Comparison of ENCODE assay signal across 8 mouse cellular contexts in the genomic region with DNA sequence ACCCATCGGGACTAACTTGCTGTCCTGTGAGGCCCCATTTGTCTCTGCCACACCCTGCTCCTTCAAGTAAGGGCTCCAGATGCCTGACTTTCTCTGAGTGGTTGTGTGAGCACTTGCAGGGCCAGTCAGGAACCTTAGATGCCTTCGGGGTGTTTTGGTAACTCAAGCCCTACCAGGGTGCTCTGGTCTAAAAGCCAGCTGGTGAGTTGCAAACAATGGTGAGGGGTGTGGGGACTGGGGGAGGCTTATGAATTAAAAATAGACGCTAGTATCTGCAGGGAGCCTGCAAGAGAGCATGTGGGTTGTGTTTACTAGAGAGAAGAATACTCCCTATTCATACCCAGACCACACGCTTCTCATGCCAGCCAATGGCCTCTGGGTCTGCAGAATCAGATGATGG. TPM values are rescaled to one million over a fixed set of nuclear protein-coding genes. Genes with fewer than 3 reads are reported as not detected.
DNase-seq lines count a peak whose midpoint lies in the region; ATAC-seq and TF ChIP-seq lines count a peak whose summit lies in the region.

No protein-coding gene starts in this region.

- TF ChIP-seq CTCF in intestine, postnatal 0 days (IDR thresholded peaks at IDR 0.05; ENCODE audit: low read depth): no peak

- no peak overlapping the region for H3K4me2 ChIP-seq in intestine, postnatal 0 days (replicated peaks; ENCODE audit: low read depth)
- H3K4me2 ChIP-seq in neural tube, embryonic 14.5 days (ENCODE audit: low read depth, low read length): no peak overlapping the region

- H3K9me3 ChIP-seq in heart, embryonic 10.5 days: no peaks in the 10 kb centered on the region
- H3K9me3 ChIP-seq in intestine, postnatal 0 days (ENCODE audit: control insufficient read depth): no peaks in the 10 kb centered on the region
- H3K9me3 ChIP-seq in neural tube, embryonic 14.5 days (ENCODE audit: control insufficient read depth, low read length): no peaks in the 10 kb centered on the region

- intact Hi-C loops in heart, postnatal 25 days (cut with DNase I): no loop called here

- no peak overlapping the region for H3K9ac ChIP-seq in intestine, postnatal 0 days (ENCODE audit: low read depth, low read length)
- H3K9ac ChIP-seq in neural tube, embryonic 14.5 days (replicated peaks; ENCODE audit: low read depth, low read length): no peak overlapping the region

- peaks cover 70% of the 10 kb centered on the region for H3K4me1 ChIP-seq in heart, embryonic 10.5 days
- 0 out of 2 replicates have a peak, but pooled peaks cover 5% of the 10 kb centered on the region for H3K4me1 ChIP-seq in intestine, postnatal 0 days (replicated peaks; ENCODE audit: control insufficient read depth, insufficient read depth, low read length)
- peaks cover 49% of the 10 kb centered on the region for H3K4me1 ChIP-seq in neural tube, embryonic 14.5 days (ENCODE audit: control insufficient read depth, insufficient read depth, low read length)

- DNase-seq in heart, embryonic 10.5 days (ENCODE audit: low spot score): no peak
- no peak for DNase-seq in heart, postnatal 25 days (ENCODE audit: low spot score)
- DNase-seq in right cerebral cortex, adult 18-20 months: peak; percentile 62
- no peak for DNase-seq in right cerebral cortex, adult 2 months (ENCODE audit: low spot score in 2 of 2)
- DNase-seq in adrenal gland, postnatal 36 days: no peak
- no peak for DNase-seq in kidney, postnatal 4 days

- WGBS in heart, embryonic 10.5 days: 43% methylated on average over 4 of the region's 4 CpGs
- 47% methylated on average over 4 of the region's 4 CpGs for WGBS in intestine, postnatal 0 days
- 39% methylated on average over 4 of the region's 4 CpGs for WGBS in neural tube, embryonic 14.5 days

- H3K27ac ChIP-seq in heart, embryonic 10.5 days: peak overlapping the region; percentile 81
- 0 out of 2 replicates have a peak overlapping the region, but pooled peaks have one; percentile 11 for H3K27ac ChIP-seq in intestine, postnatal 0 days (ENCODE audit: low read depth, low read length)
- no peak overlapping the region for H3K27ac ChIP-seq in neural tube, embryonic 14.5 days (ENCODE audit: low read depth, low read length)

- H3K4me3 ChIP-seq in heart, embryonic 10.5 days: no peak overlapping the region
- no peak overlapping the region for H3K4me3 ChIP-seq in intestine, postnatal 0 days (ENCODE audit: low read depth, low read length)
- H3K4me3 ChIP-seq in neural tube, embryonic 14.5 days (ENCODE audit: low read depth, low read length): no peak overlapping the region

- no peaks in the 10 kb centered on the region for H3K27me3 ChIP-seq in heart, embryonic 10.5 days (ENCODE audit: insufficient read depth, poor library complexity, severe bottlenecking)
- H3K27me3 ChIP-seq in intestine, postnatal 0 days (replicated peaks; ENCODE audit: control insufficient read depth, insufficient read depth, low read length): no peaks in the 10 kb centered on the region
- no peaks in the 10 kb centered on the region for H3K27me3 ChIP-seq in neural tube, embryonic 14.5 days (ENCODE audit: control insufficient read depth, insufficient read depth, low read length)

- peaks cover 29% of the 10 kb centered on the region for H3K36me3 ChIP-seq in heart, embryonic 10.5 days
- no peaks in the 10 kb centered on the region; the same call in 1 of the 2 replicates for H3K36me3 ChIP-seq in intestine, postnatal 0 days (ENCODE audit: control insufficient read depth, insufficient read depth)
- H3K36me3 ChIP-seq in neural tube, embryonic 14.5 days (ENCODE audit: control insufficient read depth, insufficient read depth, low read length): no peaks in the 10 kb centered on the region; the same call in 1 of the 2 replicates

- ATAC-seq in intestine, postnatal 0 days: no peak
- ATAC-seq in neural tube, embryonic 14.5 days (ENCODE audit: low read depth): peak; percentile 21; the same call in 1 of the 2 replicates

RNA-seq across cellular contexts. Expression of a gene that starts 15.8 kb away (rescaled TPM):
- polyA plus RNA-seq in heart, embryonic 10.5 days (2016; fragmentation: Nextera tagmentation; extraction: Ambion mirVana): 10.1 and 12.6 TPM in 2 replicates
- 10 to 100 TPM; 17.0 to 18.5 TPM for total RNA-seq in heart, postnatal 25 days (2021)
- 2.2 and 2.3 TPM in 2 replicates for polyA plus RNA-seq in intestine, postnatal 0 days (2015; fragmentation: Nextera tagmentation; extraction: Ambion mirVana)
- 20.7 and 29.9 TPM in 2 replicates for polyA plus RNA-seq in neural tube, embryonic 14.5 days (2014; fragmentation: Nextera tagmentation; extraction: Ambion mirVana)
- 1 to 10 TPM; 6.1 to 9.7 TPM for total RNA-seq in adrenal gland, postnatal 36 days (2021)

RNA-seq across cellular contexts. Expression of a gene that starts 42.1 kb away (rescaled TPM):
- 10.6 and 10.8 TPM in 2 replicates for polyA plus RNA-seq in heart, embryonic 10.5 days (2016; fragmentation: Nextera tagmentation; extraction: Ambion mirVana)
- total RNA-seq in heart, postnatal 25 days (2021): 10 to 100 TPM; 17.4 TPM
- 3.7 and 3.8 TPM in 2 replicates for polyA plus RNA-seq in intestine, postnatal 0 days (2015; fragmentation: Nextera tagmentation; extraction: Ambion mirVana)
- polyA plus RNA-seq in neural tube, embryonic 14.5 days (2014; fragmentation: Nextera tagmentation; extraction: Ambion mirVana): 9.5 and 12.7 TPM in 2 replicates
- 10 to 100 TPM; 22.5 to 23.1 TPM for total RNA-seq in adrenal gland, postnatal 36 days (2021)

RNA-seq across cellular contexts. Expression of a gene that starts 59.3 kb away (rescaled TPM):
- 3.0 and 3.4 TPM in 2 replicates for polyA plus RNA-seq in heart, embryonic 10.5 days (2016; fragmentation: Nextera tagmentation; extraction: Ambion mirVana)
- 1 to 10 TPM; 4.1 to 4.3 TPM for total RNA-seq in heart, postnatal 25 days (2021)
- polyA plus RNA-seq in intestine, postnatal 0 days (2015; fragmentation: Nextera tagmentation; extraction: Ambion mirVana): 20.0 and 20.6 TPM in 2 replicates
- 7.8 and 8.4 TPM in 2 replicates for polyA plus RNA-seq in neural tube, embryonic 14.5 days (2014; fragmentation: Nextera tagmentation; extraction: Ambion mirVana)
- total RNA-seq in adrenal gland, postnatal 36 days (2021): 1 to 10 TPM; 2.8 to 4.9 TPM
